Comparison of ENCODE assay signal across 14 mouse cellular contexts in genomic region chr12:112961872-112962271, GRCm38 (mm10). TPM values are rescaled to one million over a fixed set of nuclear protein-coding genes. Genes with fewer than 3 reads are reported as not detected.
DNase-seq lines count a peak whose midpoint lies in the region; ATAC-seq and TF ChIP-seq lines count a peak whose summit lies in the region.
"Had no signal": no experiment of that assay in that cellular context is flagged by ENCODE, and none has a peak within 500 bp of the region (broad histone marks: within the 10 kb centered on the region; RNA-seq: fewer than 3 reads in every experiment).

No protein-coding gene starts in this region.

- TF ChIP-seq CTCF in cerebellum, adult 2 months (IDR thresholded peaks at IDR 0.05; ENCODE audit: borderline replicate concordance, insufficient read depth, low read depth, low read length) = no peak
- no peak for TF ChIP-seq CTCF in midbrain, postnatal 0 days (IDR thresholded peaks at IDR 0.05)

- H3K9me3 ChIP-seq in heart, embryonic 13.5 days = no peaks in the 10 kb centered on the region
- no peaks in the 10 kb centered on the region for H3K9me3 ChIP-seq in heart, embryonic 10.5 days
- no peaks in the 10 kb centered on the region for H3K9me3 ChIP-seq in kidney, embryonic 15.5 days (replicated peaks)
- no peaks in the 10 kb centered on the region for H3K9me3 ChIP-seq in midbrain, postnatal 0 days (ENCODE audit: low read length)
- no peaks in the 10 kb centered on the region for H3K9me3 ChIP-seq in midbrain, embryonic 14.5 days (ENCODE audit: control insufficient read depth, low read length)
- H3K9me3 ChIP-seq: liver, embryonic 12.5 days had no signal

- H3K27ac ChIP-seq in cerebellum, adult 2 months (ENCODE audit: insufficient read depth, low read length) = peak overlapping the region; percentile 37
- H3K27ac ChIP-seq in heart, embryonic 13.5 days (replicated peaks) = peak overlapping the region; percentile 92
- H3K27ac ChIP-seq in heart, embryonic 10.5 days = no peak overlapping the region
- no peak overlapping the region for H3K27ac ChIP-seq in kidney, embryonic 15.5 days
- H3K27ac ChIP-seq in midbrain, postnatal 0 days (ENCODE audit: low read depth, low read length) = no peak overlapping the region
- H3K27ac ChIP-seq in midbrain, embryonic 14.5 days (replicated peaks; ENCODE audit: low read depth, low read length) = no peak overlapping the region
- H3K27ac ChIP-seq: liver, embryonic 12.5 days had no signal

- TF ChIP-seq POLR2A in cerebellum, adult 2 months (IDR thresholded peaks at IDR 0.05; ENCODE audit: borderline replicate concordance, insufficient read depth, low read length) = no peak

- WGBS in cerebellum, adult 2 months = 28% methylated on average over 5 of the region's 5 CpGs
- 78% methylated on average over 5 of the region's 5 CpGs for WGBS in heart, embryonic 13.5 days
- WGBS in heart, embryonic 10.5 days = 77% methylated on average over 5 of the region's 5 CpGs
- 76% methylated on average over 5 of the region's 5 CpGs for WGBS in kidney, embryonic 15.5 days
- 83% methylated on average over 5 of the region's 5 CpGs for WGBS in midbrain, postnatal 0 days
- WGBS in midbrain, embryonic 14.5 days = 73% methylated on average over 5 of the region's 5 CpGs

- no peaks in the 10 kb centered on the region for H3K27me3 ChIP-seq in cerebellum, adult 2 months (ENCODE audit: control insufficient read depth, insufficient read depth, low read length)
- no peaks in the 10 kb centered on the region for H3K27me3 ChIP-seq in heart, embryonic 13.5 days (replicated peaks)
- H3K27me3 ChIP-seq in heart, embryonic 10.5 days (ENCODE audit: insufficient read depth, poor library complexity, severe bottlenecking) = no peaks in the 10 kb centered on the region
- no peaks in the 10 kb centered on the region for H3K27me3 ChIP-seq in kidney, embryonic 15.5 days
- no peaks in the 10 kb centered on the region for H3K27me3 ChIP-seq in midbrain, postnatal 0 days (ENCODE audit: insufficient read depth, low read length)
- H3K27me3 ChIP-seq in midbrain, embryonic 14.5 days (ENCODE audit: control insufficient read depth, insufficient read depth, low read length) = no peaks in the 10 kb centered on the region
- H3K27me3 ChIP-seq: CH12.LX; liver, embryonic 12.5 days had no signal

- H3K9ac ChIP-seq in heart, embryonic 13.5 days = peak overlapping the region; percentile 67
- H3K9ac ChIP-seq in kidney, embryonic 15.5 days = no peak overlapping the region
- H3K9ac ChIP-seq in midbrain, postnatal 0 days (replicated peaks; ENCODE audit: low read length, poor library complexity, severe bottlenecking) = 0 out of 2 replicates have a peak overlapping the region, but pooled peaks have one; percentile 13
- no peak overlapping the region for H3K9ac ChIP-seq in midbrain, embryonic 14.5 days (replicated peaks; ENCODE audit: low read length)
- H3K9ac ChIP-seq: liver, embryonic 12.5 days had no signal

- no peak overlapping the region for H3K4me2 ChIP-seq in heart, embryonic 13.5 days
- H3K4me2 ChIP-seq in kidney, embryonic 15.5 days = no peak overlapping the region
- no peak overlapping the region for H3K4me2 ChIP-seq in midbrain, postnatal 0 days (ENCODE audit: low read depth, low read length, poor library complexity, severe bottlenecking)
- no peak overlapping the region for H3K4me2 ChIP-seq in midbrain, embryonic 14.5 days (ENCODE audit: low read length)
- H3K4me2 ChIP-seq: liver, embryonic 12.5 days had no signal

- H3K36me3 ChIP-seq in heart, embryonic 13.5 days = peaks cover 85% of the 10 kb centered on the region
- peaks cover 77% of the 10 kb centered on the region for H3K36me3 ChIP-seq in heart, embryonic 10.5 days
- peaks cover 87% of the 10 kb centered on the region for H3K36me3 ChIP-seq in kidney, embryonic 15.5 days
- peaks cover 71% of the 10 kb centered on the region for H3K36me3 ChIP-seq in midbrain, postnatal 0 days (ENCODE audit: insufficient read depth, low read length)
- peaks cover 89% of the 10 kb centered on the region for H3K36me3 ChIP-seq in midbrain, embryonic 14.5 days (ENCODE audit: control insufficient read depth, insufficient read depth, low read length)

- no peak for ATAC-seq in heart, embryonic 13.5 days (ENCODE audit: extremely low read depth, insufficient number of reproducible peaks, low FRiP score, low TSS enrichment)
- no peak for ATAC-seq in kidney, embryonic 15.5 days (replicated peaks; ENCODE audit: low FRiP score)
- no peak for ATAC-seq in midbrain, postnatal 0 days (ENCODE audit: low FRiP score)
- no peak for ATAC-seq in midbrain, embryonic 14.5 days (ENCODE audit: low FRiP score, low TSS enrichment)
- ATAC-seq: hindbrain, embryonic 16.5 days; liver, embryonic 12.5 days had no signal

- DNase-seq in cerebellum, adult 2 months = no peak
- DNase-seq in cerebellum, postnatal 36 days = no peak
- DNase-seq in heart, embryonic 10.5 days (ENCODE audit: low spot score) = no peak
- DNase-seq in kidney, postnatal 10 days = peak; percentile 54
- DNase-seq in midbrain, postnatal 0 days (ENCODE audit: low spot score) = no peak
- no peak for DNase-seq in midbrain, embryonic 14.5 days
- DNase-seq: lung, postnatal 14 days; right cerebral cortex, adult 18-20 months; thymus, postnatal 25 days had no signal

- H3K4me1 ChIP-seq in cerebellum, adult 2 months (ENCODE audit: control insufficient read depth, insufficient read depth, low read length) = peaks cover 35% of the 10 kb centered on the region
- peaks cover 40% of the 10 kb centered on the region for H3K4me1 ChIP-seq in heart, embryonic 13.5 days
- peaks cover 19% of the 10 kb centered on the region for H3K4me1 ChIP-seq in heart, embryonic 10.5 days
- H3K4me1 ChIP-seq in kidney, embryonic 15.5 days = no peaks in the 10 kb centered on the region
- H3K4me1 ChIP-seq in midbrain, postnatal 0 days (ENCODE audit: insufficient read depth, low read length) = no peaks in the 10 kb centered on the region
- no peaks in the 10 kb centered on the region for H3K4me1 ChIP-seq in midbrain, embryonic 14.5 days (ENCODE audit: control insufficient read depth, insufficient read depth, low read length)
- H3K4me1 ChIP-seq: liver, embryonic 12.5 days had no signal

- H3K4me3 ChIP-seq in cerebellum, adult 2 months (replicated peaks; ENCODE audit: insufficient read depth, low read depth, low read length) = no peak overlapping the region
- H3K4me3 ChIP-seq in heart, embryonic 13.5 days = no peak overlapping the region
- H3K4me3 ChIP-seq in heart, embryonic 10.5 days = no peak overlapping the region
- H3K4me3 ChIP-seq in kidney, embryonic 15.5 days (replicated peaks) = no peak overlapping the region
- H3K4me3 ChIP-seq in midbrain, postnatal 0 days (ENCODE audit: low read depth, low read length) = no peak overlapping the region
- no peak overlapping the region for H3K4me3 ChIP-seq in midbrain, embryonic 14.5 days (replicated peaks; ENCODE audit: low read depth, low read length)
- H3K4me3 ChIP-seq: liver, embryonic 12.5 days had no signal

RNA-seq across cellular contexts. Expression of gene Btbd6, which starts 14.4 kb away (rescaled TPM):
- polyA plus RNA-seq in cerebellum, adult 2 months (2012; rRNA removed) = 61.6 and 68.6 TPM in 2 replicates
- 21.7 and 22.0 TPM in 2 replicates for polyA plus RNA-seq in heart, embryonic 13.5 days (2015; fragmentation: Nextera tagmentation; extraction: Ambion mirVana)
- polyA plus RNA-seq in heart, embryonic 10.5 days (2016; fragmentation: Nextera tagmentation; extraction: Ambion mirVana) = 22.3 and 23.6 TPM in 2 replicates
- polyA plus RNA-seq in kidney, embryonic 15.5 days (2015; fragmentation: Nextera tagmentation; extraction: Ambion mirVana) = 24.7 and 25.3 TPM in 2 replicates
- 79.0 and 81.6 TPM in 2 replicates for total RNA-seq in midbrain, postnatal 0 days (2014; rRNA removed)
- 58.4 and 61.9 TPM in 2 replicates for polyA plus RNA-seq in midbrain, postnatal 0 days (2015; fragmentation: Nextera tagmentation; extraction: Ambion mirVana)
- 49.8 and 54.3 TPM in 2 replicates for polyA plus RNA-seq in midbrain, embryonic 14.5 days (2014; fragmentation: Nextera tagmentation; extraction: Ambion mirVana)

RNA-seq across cellular contexts. Expression of gene Nudt14, which starts 19.9 kb away (rescaled TPM):
- 23.8 and 24.2 TPM in 2 replicates for polyA plus RNA-seq in cerebellum, adult 2 months (2012; rRNA removed)
- polyA plus RNA-seq in heart, embryonic 13.5 days (2015; fragmentation: Nextera tagmentation; extraction: Ambion mirVana) = 45.3 and 47.2 TPM in 2 replicates
- polyA plus RNA-seq in heart, embryonic 10.5 days (2016; fragmentation: Nextera tagmentation; extraction: Ambion mirVana) = 48.6 and 65.5 TPM in 2 replicates
- 87.5 and 88.5 TPM in 2 replicates for polyA plus RNA-seq in kidney, embryonic 15.5 days (2015; fragmentation: Nextera tagmentation; extraction: Ambion mirVana)
- 23.6 and 25.8 TPM in 2 replicates for total RNA-seq in midbrain, postnatal 0 days (2014; rRNA removed)
- 41.8 and 48.0 TPM in 2 replicates for polyA plus RNA-seq in midbrain, postnatal 0 days (2015; fragmentation: Nextera tagmentation; extraction: Ambion mirVana)
- polyA plus RNA-seq in midbrain, embryonic 14.5 days (2014; fragmentation: Nextera tagmentation; extraction: Ambion mirVana) = 53.2 and 59.4 TPM in 2 replicates

RNA-seq across cellular contexts. Expression of gene Jag2, which starts 32.3 kb away (rescaled TPM):
- polyA plus RNA-seq in cerebellum, adult 2 months (2012; rRNA removed) = 23.0 and 24.4 TPM in 2 replicates
- 2.5 and 2.7 TPM in 2 replicates for polyA plus RNA-seq in heart, embryonic 13.5 days (2015; fragmentation: Nextera tagmentation; extraction: Ambion mirVana)
- 2.0 and 3.6 TPM in 2 replicates for polyA plus RNA-seq in heart, embryonic 10.5 days (2016; fragmentation: Nextera tagmentation; extraction: Ambion mirVana)
- polyA plus RNA-seq in kidney, embryonic 15.5 days (2015; fragmentation: Nextera tagmentation; extraction: Ambion mirVana) = 3.0 and 3.5 TPM in 2 replicates
- 88.4 and 94.6 TPM in 2 replicates for total RNA-seq in midbrain, postnatal 0 days (2014; rRNA removed)
- polyA plus RNA-seq in midbrain, postnatal 0 days (2015; fragmentation: Nextera tagmentation; extraction: Ambion mirVana) = 9.4 and 12.1 TPM in 2 replicates
- polyA plus RNA-seq in midbrain, embryonic 14.5 days (2014; fragmentation: Nextera tagmentation; extraction: Ambion mirVana) = 15.1 and 18.5 TPM in 2 replicates

RNA-seq across cellular contexts. Expression of gene Brf1, which starts 38.6 kb away (rescaled TPM):
- 52.0 and 52.4 TPM in 2 replicates for polyA plus RNA-seq in cerebellum, adult 2 months (2012; rRNA removed)
- 32.5 and 35.5 TPM in 2 replicates for polyA plus RNA-seq in heart, embryonic 13.5 days (2015; fragmentation: Nextera tagmentation; extraction: Ambion mirVana)
- polyA plus RNA-seq in heart, embryonic 10.5 days (2016; fragmentation: Nextera tagmentation; extraction: Ambion mirVana) = 35.3 and 41.5 TPM in 2 replicates
- 62.4 and 70.4 TPM in 2 replicates for polyA plus RNA-seq in kidney, embryonic 15.5 days (2015; fragmentation: Nextera tagmentation; extraction: Ambion mirVana)
- total RNA-seq in midbrain, postnatal 0 days (2014; rRNA removed) = 42.1 and 51.3 TPM in 2 replicates
- polyA plus RNA-seq in midbrain, postnatal 0 days (2015; fragmentation: Nextera tagmentation; extraction: Ambion mirVana) = 34.9 and 39.0 TPM in 2 replicates
- polyA plus RNA-seq in midbrain, embryonic 14.5 days (2014; fragmentation: Nextera tagmentation; extraction: Ambion mirVana) = 37.7 and 55.1 TPM in 2 replicates

RNA-seq across cellular contexts. Expression of gene Pacs2, which starts 52.4 kb away (rescaled TPM):
- 136 and 151 TPM in 2 replicates for polyA plus RNA-seq in cerebellum, adult 2 months (2012; rRNA removed)
- 7.0 and 7.7 TPM in 2 replicates for polyA plus RNA-seq in heart, embryonic 13.5 days (2015; fragmentation: Nextera tagmentation; extraction: Ambion mirVana)
- 11.7 TPM in 2 replicates for polyA plus RNA-seq in heart, embryonic 10.5 days (2016; fragmentation: Nextera tagmentation; extraction: Ambion mirVana)
- polyA plus RNA-seq in kidney, embryonic 15.5 days (2015; fragmentation: Nextera tagmentation; extraction: Ambion mirVana) = 12.6 and 14.3 TPM in 2 replicates
- total RNA-seq in midbrain, postnatal 0 days (2014; rRNA removed) = 133 and 162 TPM in 2 replicates
- 22.4 and 25.8 TPM in 2 replicates for polyA plus RNA-seq in midbrain, postnatal 0 days (2015; fragmentation: Nextera tagmentation; extraction: Ambion mirVana)
- 28.7 and 32.5 TPM in 2 replicates for polyA plus RNA-seq in midbrain, embryonic 14.5 days (2014; fragmentation: Nextera tagmentation; extraction: Ambion mirVana)

Comparison
In these comparisons a context has a peak if more than half of its experiments do, and no peak if none do; other contexts are left out.
1. H3K27ac ChIP-seq: peak in cerebellum, adult 2 months (single experiment) and heart, embryonic 13.5 days (single experiment); none in heart, embryonic 10.5 days (single experiment), kidney, embryonic 15.5 days (single experiment), midbrain, postnatal 0 days (single experiment) and midbrain, embryonic 14.5 days (single experiment).
2. H3K9ac ChIP-seq: peak in heart, embryonic 13.5 days (single experiment) and midbrain, postnatal 0 days (single experiment); none in kidney, embryonic 15.5 days (single experiment) and midbrain, embryonic 14.5 days (single experiment).